Comparison of ENCODE assay signal across 9 mouse cellular contexts in genomic region chr11:34212853-34213252, GRCm38 (mm10). TPM values are rescaled to one million over a fixed set of nuclear protein-coding genes. Genes with fewer than 3 reads are reported as not detected.
DNase-seq lines count a peak whose midpoint lies in the region; ATAC-seq and TF ChIP-seq lines count a peak whose summit lies in the region.
"Had no signal": no experiment of that assay in that cellular context is flagged by ENCODE, and none has a peak within 500 bp of the region (broad histone marks: within the 10 kb centered on the region; RNA-seq: fewer than 3 reads in every experiment).

No protein-coding gene starts in this region.

- no peak overlapping the region for H3K4me3 ChIP-seq in intestine, postnatal 0 days (ENCODE audit: low read depth, low read length)
- no peak overlapping the region for H3K4me3 ChIP-seq in intestine, embryonic 16.5 days (ENCODE audit: low read length)
- H3K4me3 ChIP-seq in hindbrain, embryonic 11.5 days (ENCODE audit: low read depth, low read length), result no peak overlapping the region
- H3K4me3 ChIP-seq in midbrain, embryonic 14.5 days (replicated peaks; ENCODE audit: low read depth, low read length), result no peak overlapping the region
- H3K4me3 ChIP-seq in stomach, embryonic 14.5 days (ENCODE audit: low read depth, low read length), result no peak overlapping the region

- H3K9ac ChIP-seq in intestine, postnatal 0 days (ENCODE audit: low read depth, low read length), result no peak overlapping the region
- H3K9ac ChIP-seq in intestine, embryonic 16.5 days (ENCODE audit: low read depth, low read length), result no peak overlapping the region
- H3K9ac ChIP-seq in hindbrain, embryonic 11.5 days (ENCODE audit: low read depth, low read length), result no peak overlapping the region
- no peak overlapping the region for H3K9ac ChIP-seq in midbrain, embryonic 14.5 days (replicated peaks; ENCODE audit: low read length)
- H3K9ac ChIP-seq in stomach, embryonic 14.5 days (replicated peaks; ENCODE audit: low read depth, low read length), result no peak overlapping the region

- H3K9me3 ChIP-seq in intestine, postnatal 0 days (ENCODE audit: control insufficient read depth), result no peaks in the 10 kb centered on the region
- no peaks in the 10 kb centered on the region for H3K9me3 ChIP-seq in intestine, embryonic 16.5 days (ENCODE audit: control insufficient read depth, low read length)
- no peaks in the 10 kb centered on the region for H3K9me3 ChIP-seq in hindbrain, embryonic 11.5 days (ENCODE audit: control insufficient read depth, low read length)
- H3K9me3 ChIP-seq in midbrain, embryonic 14.5 days (ENCODE audit: control insufficient read depth, low read length), result no peaks in the 10 kb centered on the region
- no peaks in the 10 kb centered on the region for H3K9me3 ChIP-seq in stomach, embryonic 14.5 days (ENCODE audit: control insufficient read depth, low read depth, low read length)

- H3K4me1 ChIP-seq in intestine, postnatal 0 days (replicated peaks; ENCODE audit: control insufficient read depth, insufficient read depth, low read length), result no peaks in the 10 kb centered on the region
- H3K4me1 ChIP-seq in intestine, embryonic 16.5 days (ENCODE audit: control insufficient read depth, insufficient read depth, low read length), result no peaks in the 10 kb centered on the region
- H3K4me1 ChIP-seq in hindbrain, embryonic 11.5 days (replicated peaks; ENCODE audit: control insufficient read depth, insufficient read depth, low read length), result no peaks in the 10 kb centered on the region
- no peaks in the 10 kb centered on the region for H3K4me1 ChIP-seq in midbrain, embryonic 14.5 days (ENCODE audit: control insufficient read depth, insufficient read depth, low read length)
- no peaks in the 10 kb centered on the region for H3K4me1 ChIP-seq in stomach, embryonic 14.5 days (ENCODE audit: control insufficient read depth, insufficient read depth, low read length)

- peak; percentile 68 for TF ChIP-seq CTCF in intestine, postnatal 0 days (IDR thresholded peaks at IDR 0.05; ENCODE audit: low read depth)

- ATAC-seq in intestine, postnatal 0 days, result no peak
- ATAC-seq in intestine, embryonic 16.5 days, result no peak
- ATAC-seq in hindbrain, embryonic 11.5 days (ENCODE audit: low FRiP score), result no peak
- no peak for ATAC-seq in midbrain, embryonic 14.5 days (ENCODE audit: low FRiP score, low TSS enrichment)
- ATAC-seq in stomach, embryonic 14.5 days (ENCODE audit: insufficient number of reproducible peaks, insufficient read depth, low FRiP score, low read depth), result 0 out of 2 replicates have a peak, but pooled peaks have one; percentile 53

- H3K27ac ChIP-seq in intestine, postnatal 0 days (ENCODE audit: low read depth, low read length), result no peak overlapping the region
- no peak overlapping the region for H3K27ac ChIP-seq in intestine, embryonic 16.5 days (ENCODE audit: low read length)
- H3K27ac ChIP-seq in hindbrain, embryonic 11.5 days (ENCODE audit: low read depth, low read length), result no peak overlapping the region
- no peak overlapping the region for H3K27ac ChIP-seq in midbrain, embryonic 14.5 days (replicated peaks; ENCODE audit: low read depth, low read length)
- no peak overlapping the region for H3K27ac ChIP-seq in stomach, embryonic 14.5 days (ENCODE audit: low read length)
- H3K27ac ChIP-seq: macrophage had no signal

- no peaks in the 10 kb centered on the region for H3K27me3 ChIP-seq in intestine, postnatal 0 days (replicated peaks; ENCODE audit: control insufficient read depth, insufficient read depth, low read length)
- H3K27me3 ChIP-seq in intestine, embryonic 16.5 days (replicated peaks; ENCODE audit: control insufficient read depth, insufficient read depth, low read length), result no peaks in the 10 kb centered on the region
- no peaks in the 10 kb centered on the region for H3K27me3 ChIP-seq in hindbrain, embryonic 11.5 days (ENCODE audit: control insufficient read depth, insufficient read depth, low read length)
- H3K27me3 ChIP-seq in midbrain, embryonic 14.5 days (ENCODE audit: control insufficient read depth, insufficient read depth, low read length), result no peaks in the 10 kb centered on the region
- no peaks in the 10 kb centered on the region for H3K27me3 ChIP-seq in stomach, embryonic 14.5 days (ENCODE audit: control insufficient read depth, insufficient read depth, low read length)

- H3K4me2 ChIP-seq in intestine, postnatal 0 days (replicated peaks; ENCODE audit: low read depth), result no peak overlapping the region
- H3K4me2 ChIP-seq in intestine, embryonic 16.5 days (ENCODE audit: low read depth, low read length), result no peak overlapping the region
- H3K4me2 ChIP-seq in hindbrain, embryonic 11.5 days (replicated peaks; ENCODE audit: low read depth, low read length), result no peak overlapping the region
- H3K4me2 ChIP-seq in midbrain, embryonic 14.5 days (ENCODE audit: low read length), result no peak overlapping the region
- no peak overlapping the region for H3K4me2 ChIP-seq in stomach, embryonic 14.5 days (replicated peaks; ENCODE audit: low read depth, low read length)

- no peaks in the 10 kb centered on the region for H3K36me3 ChIP-seq in intestine, postnatal 0 days (ENCODE audit: control insufficient read depth, insufficient read depth)
- no peaks in the 10 kb centered on the region for H3K36me3 ChIP-seq in intestine, embryonic 16.5 days (ENCODE audit: control insufficient read depth, insufficient read depth, low read length)
- no peaks in the 10 kb centered on the region for H3K36me3 ChIP-seq in hindbrain, embryonic 11.5 days (ENCODE audit: control insufficient read depth, insufficient read depth, low read length)
- H3K36me3 ChIP-seq in midbrain, embryonic 14.5 days (ENCODE audit: control insufficient read depth, insufficient read depth, low read length), result no peaks in the 10 kb centered on the region
- no peaks in the 10 kb centered on the region for H3K36me3 ChIP-seq in stomach, embryonic 14.5 days (ENCODE audit: control insufficient read depth, insufficient read depth, low read length)

- WGBS in intestine, postnatal 0 days, result 20% methylated on average over 5 of the region's 5 CpGs
- WGBS in intestine, embryonic 16.5 days, result 17% methylated on average over 5 of the region's 5 CpGs
- WGBS in hindbrain, embryonic 11.5 days, result 18% methylated on average over 5 of the region's 5 CpGs
- WGBS in midbrain, embryonic 14.5 days, result 20% methylated on average over 5 of the region's 5 CpGs
- 21% methylated on average over 5 of the region's 5 CpGs for WGBS in stomach, embryonic 14.5 days

- peak; percentile 7 for DNase-seq in adrenal gland, adult 8-10 months
- peak; percentile 9 for DNase-seq in embryo, embryonic 10 days (ENCODE audit: low spot score)
- DNase-seq in hindbrain, embryonic 11.5 days (ENCODE audit: low spot score), result peak; percentile 83
- DNase-seq in left cerebral cortex, adult 11 months (ENCODE audit: low spot score), result peak; percentile 48
- DNase-seq in midbrain, embryonic 14.5 days, result peak; percentile 89

RNA-seq across cellular contexts. Expression of gene Foxi1, which starts 5.0 kb away (rescaled TPM):
- polyA plus RNA-seq in intestine, postnatal 0 days (2015; fragmentation: Nextera tagmentation; extraction: Ambion mirVana), result not detected in 2 replicates
- polyA plus RNA-seq in intestine, embryonic 16.5 days (2015; fragmentation: Nextera tagmentation; extraction: Ambion mirVana), result not detected in 2 replicates
- total RNA-seq in adrenal gland, adult 8-10 months (2022), result not detected
- 0.38 TPM in 1 of 2 replicates, not detected in the other for polyA plus RNA-seq in hindbrain, embryonic 11.5 days (2014; fragmentation: Nextera tagmentation; extraction: Ambion mirVana)
- polyA plus RNA-seq in midbrain, embryonic 14.5 days (2014; fragmentation: Nextera tagmentation; extraction: Ambion mirVana), result not detected in 2 replicates
- not detected in 2 replicates for polyA plus RNA-seq in stomach, embryonic 14.5 days (2014; fragmentation: Nextera tagmentation; extraction: Ambion mirVana)
- polyA plus RNA-seq: macrophage had no signal

Comparison
In these comparisons a context has a peak if more than half of its experiments do, and no peak if none do; other contexts are left out.
1. DNase-seq: peak in every context shown above with its lines; median percentile 89 in midbrain, embryonic 14.5 days; 83 in hindbrain, embryonic 11.5 days; 48 in left cerebral cortex, adult 11 months; 9 in embryo, embryonic 10 days; 7 in adrenal gland, adult 8-10 months.